Mouse (Mus musculus) cerebellum, adult 9-11 months (tissue): Measurements from ENCODE around the gene Pik3r6.
A peak's percentile ranks its signal among the peaks of the same experiment; 100 is the strongest.

ENCODE experiments used
- DNase-seq: peaks from one replicate; pipeline ENCODE4 v3.0.0; 2022

Gene Pik3r6

DNA sequence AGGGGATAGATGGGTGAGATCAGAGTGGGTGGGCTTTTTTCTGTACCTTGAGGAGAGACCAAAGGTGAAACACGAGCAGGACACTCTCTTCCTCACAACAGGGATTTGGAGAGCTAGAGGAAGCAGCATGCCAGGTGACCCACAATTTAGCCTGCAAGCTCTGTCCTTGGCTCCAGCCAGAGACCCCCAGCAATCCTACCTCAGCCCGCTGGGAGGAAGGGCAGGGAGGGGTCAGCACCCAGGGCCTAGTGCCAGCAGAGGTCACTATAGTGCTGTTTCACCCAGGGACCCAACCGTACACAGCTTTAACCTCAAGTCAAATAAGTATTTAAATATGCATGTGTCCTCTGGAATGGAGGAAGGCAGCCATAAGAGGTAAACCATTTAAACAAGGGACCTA, 83.1 kb downstream of the Pik3r6 start:
- no peak for DNase-seq

DNA sequence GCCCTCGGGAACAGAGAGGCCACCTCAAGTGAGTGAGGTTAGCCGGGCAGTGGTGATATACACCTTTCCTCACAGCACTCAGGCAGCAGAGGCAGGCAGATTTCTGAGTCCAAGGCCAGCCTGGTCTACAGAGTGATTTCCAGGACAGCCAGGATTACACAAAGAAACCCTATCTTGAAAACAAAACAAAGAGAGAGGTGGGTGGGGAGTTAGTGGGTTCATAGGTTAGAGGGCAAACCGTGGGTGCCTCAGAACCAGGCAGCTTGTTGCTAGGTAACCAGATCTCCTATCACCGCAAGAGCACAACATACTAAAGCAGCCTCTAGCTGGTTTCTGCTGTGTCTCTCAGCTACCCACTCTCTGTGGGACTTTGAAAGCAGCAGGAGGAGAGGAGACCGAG, 83.9 kb downstream of the Pik3r6 start, which contains the start of gene Ccdc42:
TSS of gene Ccdc42 (plus strand) at position 301 of the 400 bp plus-strand sequence.
- no peak for DNase-seq

DNA sequence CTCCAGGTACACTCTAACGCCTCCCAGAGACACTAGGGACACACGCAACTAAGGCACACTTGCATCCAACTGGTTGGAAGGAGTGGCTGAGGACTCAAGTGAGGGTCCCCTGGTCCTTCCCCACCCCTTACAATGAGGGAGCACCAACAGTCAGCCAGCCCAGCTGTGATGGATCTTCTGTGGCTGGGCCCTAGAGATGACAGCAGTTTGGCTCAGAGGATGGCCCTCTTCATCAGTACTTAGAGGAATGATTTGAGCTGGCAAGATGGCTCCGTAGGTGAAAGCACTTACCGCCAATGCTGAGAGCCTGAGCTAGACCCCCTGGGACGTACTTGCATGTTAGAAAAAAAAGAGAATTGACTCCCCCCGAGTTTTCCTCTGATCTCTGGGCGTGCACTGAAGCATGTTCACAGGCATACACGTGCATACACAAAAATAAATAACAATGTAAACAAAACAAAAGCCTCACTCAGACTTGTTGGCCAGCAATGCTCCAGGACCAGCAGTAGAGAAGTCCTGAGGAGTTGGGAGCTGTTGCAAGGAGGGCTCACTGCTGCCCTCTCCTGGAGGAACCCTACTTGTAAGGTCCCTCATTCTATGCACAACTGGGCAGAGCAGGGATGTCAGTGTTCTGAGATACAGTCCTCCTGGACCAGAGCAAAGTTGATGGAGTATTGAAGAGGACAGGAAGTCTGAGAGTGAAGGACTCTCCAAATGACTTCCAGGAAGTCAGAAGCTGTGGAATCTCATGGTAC, 86.4 kb downstream of the Pik3r6 start:
- peak; percentile 74 for DNase-seq

DNA sequence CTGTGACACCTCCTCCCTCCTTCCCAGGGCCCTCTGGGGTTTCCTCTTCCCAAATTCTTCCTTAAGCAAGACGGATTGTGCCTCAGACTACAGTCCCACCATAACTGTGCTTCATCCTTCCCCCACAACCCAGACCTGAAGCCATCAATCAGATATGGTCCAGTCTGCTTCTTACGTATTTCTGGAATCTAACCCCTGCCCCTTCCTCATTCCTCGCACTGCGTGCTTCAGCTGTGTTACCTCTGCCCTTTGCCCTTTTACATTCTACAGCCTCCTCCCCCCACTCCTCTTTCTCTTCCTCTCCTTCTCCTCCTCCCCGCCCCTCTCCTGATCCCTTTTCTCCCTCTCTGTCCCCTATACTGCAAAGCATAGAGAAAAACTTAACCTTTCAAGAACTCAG, 88.9 kb downstream of the Pik3r6 start:
- DNase-seq = no peak

DNA sequence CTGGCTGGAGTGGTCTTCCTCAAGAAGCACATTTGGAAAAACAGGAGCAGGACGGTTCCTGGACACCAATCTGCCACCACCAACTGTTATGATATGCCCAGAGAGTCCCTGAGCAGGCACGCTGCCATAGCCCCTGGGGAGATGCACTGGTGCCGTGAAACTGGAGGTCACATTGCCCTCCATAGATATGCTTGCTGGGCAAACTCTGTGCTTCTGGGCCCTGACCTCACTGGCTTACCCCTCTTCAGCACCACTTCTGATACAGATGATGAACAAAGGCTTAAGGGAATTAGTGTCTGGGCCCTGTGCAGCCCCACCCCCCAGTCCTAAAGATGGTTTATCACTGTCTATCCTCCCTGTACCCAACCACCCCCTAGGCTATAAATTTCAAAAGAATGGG, 90.4 kb downstream of the Pik3r6 start:
- no peak for DNase-seq

DNA sequence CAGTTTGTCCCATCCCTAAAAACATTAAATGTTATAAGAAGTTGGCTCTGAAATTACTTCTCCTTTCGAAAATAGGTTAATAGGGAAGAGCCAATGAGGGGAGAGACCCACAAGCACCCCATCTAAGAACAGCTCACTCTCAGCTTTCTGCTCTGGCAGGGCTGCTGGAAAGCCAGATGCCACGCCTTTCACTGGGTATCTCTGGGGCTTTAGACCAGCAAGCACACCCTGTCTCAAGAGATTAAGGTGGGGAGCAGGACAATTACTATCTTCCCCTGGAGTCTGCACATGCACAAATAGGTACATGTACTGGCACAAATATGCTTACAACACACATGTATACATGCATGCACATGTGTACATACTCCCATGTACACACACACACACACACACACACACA, 95.1 kb downstream of the Pik3r6 start:
- DNase-seq = no peak

DNA sequence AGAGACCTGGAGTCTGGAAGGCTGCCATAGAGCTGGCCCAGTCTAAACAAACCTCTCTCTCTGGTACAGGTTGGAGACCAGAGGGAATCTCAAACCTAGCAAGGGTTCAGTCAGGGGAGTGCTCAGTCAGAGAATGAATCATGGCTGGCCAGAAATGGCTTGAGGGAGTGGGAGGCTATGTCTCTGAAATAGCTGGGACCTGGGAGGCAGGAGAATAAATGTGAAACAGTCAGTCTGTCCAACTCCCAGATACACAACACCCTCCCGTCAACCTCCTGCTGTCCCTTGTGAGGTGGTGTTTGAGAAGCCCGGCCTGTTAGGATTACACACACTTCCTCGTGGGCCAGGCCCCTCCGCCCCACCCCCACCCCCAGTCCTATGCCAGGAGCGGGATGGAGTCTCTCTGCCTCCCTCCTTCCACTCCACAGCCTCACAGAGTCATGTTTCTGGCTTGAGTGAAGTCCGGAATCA, 97.8 kb downstream of the Pik3r6 start:
- DNase-seq = no peak

DNA sequence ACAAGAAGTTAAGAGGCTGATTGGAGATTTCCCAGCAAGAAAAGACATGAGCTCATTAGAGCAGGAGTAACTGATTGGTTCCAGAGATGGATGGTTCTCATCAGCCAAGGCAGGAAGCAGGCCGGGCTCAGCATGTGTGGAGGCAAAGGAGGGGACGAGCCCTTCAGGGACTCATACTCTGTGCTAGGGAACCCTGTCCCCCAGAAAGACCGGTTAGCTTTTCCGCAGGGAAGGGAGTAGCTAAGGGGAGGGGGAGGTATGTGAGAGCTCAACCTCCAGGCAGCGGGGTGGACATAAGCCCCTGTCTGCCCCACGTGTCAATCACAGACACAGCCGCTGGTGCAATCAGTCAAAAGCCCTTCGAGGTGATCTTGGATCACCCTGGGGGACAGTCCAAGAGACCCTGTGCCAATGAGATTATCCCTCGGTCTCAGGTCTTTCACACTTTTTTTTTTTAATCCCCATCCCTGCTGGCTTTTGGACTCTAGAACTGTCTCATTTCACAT, 98.7 kb downstream of the Pik3r6 start:
- no peak for DNase-seq
